In genomic region chr11:83040325-83040724, GRCm38 (mm10) we compare ENCODE assay signal across 10 mouse cellular contexts. TPM values are rescaled to one million over a fixed set of nuclear protein-coding genes. Genes with fewer than 3 reads are reported as not detected.
DNase-seq lines count a peak whose midpoint lies in the region; ATAC-seq and TF ChIP-seq lines count a peak whose summit lies in the region.
"Had no signal": no experiment of that assay in that cellular context is flagged by ENCODE, and none has a peak within 500 bp of the region (broad histone marks: within the 10 kb centered on the region; RNA-seq: fewer than 3 reads in every experiment).

No protein-coding gene starts in this region.

- no peak overlapping the region for H3K9ac ChIP-seq in heart, postnatal 0 days (replicated peaks; ENCODE audit: low read depth, low read length)

- TF ChIP-seq CTCF in gastrocnemius, adult 2 months (IDR thresholded peaks at IDR 0.05) = no peak
- 0 out of 2 replicates have a peak, but pooled peaks have one; percentile 15 for TF ChIP-seq CTCF in heart, postnatal 0 days (IDR thresholded peaks at IDR 0.05; ENCODE audit: low read depth)

- intact Hi-C loops in gastrocnemius, adult 2 months (cut with DNase I) = no loop called here

- TF ChIP-seq EP300 in heart, postnatal 0 days (IDR thresholded peaks at IDR 0.05; ENCODE audit: low read depth) = no peak

- no peaks in the 10 kb centered on the region for H3K27me3 ChIP-seq in heart, postnatal 0 days (ENCODE audit: control insufficient read depth, insufficient read depth, low read length)

- WGBS in heart, postnatal 0 days = 20% methylated on average over 1 of the region's 1 CpGs

- DNase-seq in gastrocnemius, adult 2 months = no peak
- no peak for DNase-seq in gastrocnemius, postnatal 10 days
- peak; percentile 72 to 74 for DNase-seq in CD8-positive naive resting alpha-beta T cell, adult 2 months (ENCODE audit: low read depth in 2 of 2, low spot score in 2 of 2)
- no peak for DNase-seq in heart, postnatal 0 days (ENCODE audit: low spot score)
- DNase-seq in left cerebral cortex, adult 18-20 months (ENCODE audit: low spot score in 2 of 2) = no peak
- no peak for DNase-seq in gastrocnemius, adult 8-10 months (ENCODE audit: low spot score in 2 of 2)
- no peak for DNase-seq in left cerebral cortex, adult 9 months (ENCODE audit: low spot score in 2 of 2)
- DNase-seq: gastrocnemius, postnatal 25 days had no signal

- H3K4me2 ChIP-seq in heart, postnatal 0 days (ENCODE audit: low read depth, low read length) = peak overlapping the region; percentile 57

- no peak for ATAC-seq in heart, postnatal 0 days (ENCODE audit: insufficient read depth, low read depth)
- ATAC-seq in megakaryocyte progenitor cell, adult 5-6 weeks (replicated peaks; ENCODE audit: poor library complexity) = peak; percentile 97

- H3K9me3 ChIP-seq in heart, postnatal 0 days (replicated peaks; ENCODE audit: control insufficient read depth, low read length) = no peaks in the 10 kb centered on the region

- no peak overlapping the region for H3K27ac ChIP-seq in gastrocnemius, adult 2 months
- no peak overlapping the region for H3K27ac ChIP-seq in heart, postnatal 0 days (ENCODE audit: low read depth)

- H3K4me3 ChIP-seq in gastrocnemius, adult 2 months = peak overlapping the region; percentile 51
- H3K4me3 ChIP-seq in heart, postnatal 0 days (ENCODE audit: low read depth, low read length) = peak overlapping the region; percentile 41
- H3K4me3 ChIP-seq: myocyte had no signal

- H3K4me1 ChIP-seq in heart, postnatal 0 days (ENCODE audit: control insufficient read depth, insufficient read depth) = no peaks in the 10 kb centered on the region

- H3K36me3 ChIP-seq in heart, postnatal 0 days (replicated peaks; ENCODE audit: control insufficient read depth, insufficient read depth, low read length) = no peaks in the 10 kb centered on the region

RNA-seq across cellular contexts. Expression of gene Slfn8, which starts 19.7 kb away (rescaled TPM):
- total RNA-seq in gastrocnemius, adult 2 months (2021) = under 1 TPM; 0.08 to 0.13 TPM
- under 1 TPM; 0.12 to 0.52 TPM for total RNA-seq in gastrocnemius, postnatal 10 days (2021)
- 0.61 and 2.5 TPM in 2 replicates for total RNA-seq in heart, postnatal 0 days (2014; rRNA removed; ENCODE audit: low replicate concordance)
- 0.41 and 0.51 TPM in 2 replicates for polyA plus RNA-seq in heart, postnatal 0 days (2015; fragmentation: Nextera tagmentation; extraction: Ambion mirVana)
- 8.6 and 10.9 TPM in 2 replicates for total RNA-seq in megakaryocyte progenitor cell, adult 5-6 weeks (2015)
- 7.7 and 13.3 TPM in 2 replicates for total RNA-seq in megakaryocyte progenitor cell, adult 5-6 weeks (2017)
- total RNA-seq in left cerebral cortex, adult 18-20 months (2021) = under 1 TPM; 0.80 to 0.81 TPM
- total RNA-seq in gastrocnemius, adult 8-10 months (2022) = under 1 TPM; 0.17 to 0.36 (median 0.33) TPM
- polyA plus RNA-seq: myocyte had no signal

RNA-seq across cellular contexts. Expression of gene Slfn2, which starts 24.6 kb away (rescaled TPM):
- 1 to 10 TPM in 1 of 2 experiments, under 1 TPM in 1; 0.48 to 1.1 TPM for total RNA-seq in gastrocnemius, adult 2 months (2021)
- 1 to 10 TPM; 1.3 to 2.3 TPM for total RNA-seq in gastrocnemius, postnatal 10 days (2021)
- 3.7 and 5.2 TPM in 2 replicates for total RNA-seq in heart, postnatal 0 days (2014; rRNA removed; ENCODE audit: low replicate concordance)
- 3.9 and 5.2 TPM in 2 replicates for polyA plus RNA-seq in heart, postnatal 0 days (2015; fragmentation: Nextera tagmentation; extraction: Ambion mirVana)
- total RNA-seq in megakaryocyte progenitor cell, adult 5-6 weeks (2015) = 13.3 and 20.8 TPM in 2 replicates
- 38.8 and 50.9 TPM in 2 replicates for total RNA-seq in megakaryocyte progenitor cell, adult 5-6 weeks (2017)
- 1 to 10 TPM in 1 of 2 experiments, under 1 TPM in 1; 0.80 to 1.8 TPM for total RNA-seq in left cerebral cortex, adult 18-20 months (2021)
- under 1 TPM; 0.48 to 0.62 (median 0.56) TPM for total RNA-seq in gastrocnemius, adult 8-10 months (2022)

RNA-seq across cellular contexts. Expression of gene Slfn9, which starts 48.7 kb away (rescaled TPM):
- under 1 TPM; 0.13 to 0.28 TPM for total RNA-seq in gastrocnemius, adult 2 months (2021)
- 1 to 10 TPM; 2.9 to 4.0 TPM for total RNA-seq in gastrocnemius, postnatal 10 days (2021)
- total RNA-seq in heart, postnatal 0 days (2014; rRNA removed; ENCODE audit: low replicate concordance) = 3.1 and 7.6 TPM in 2 replicates
- 4.9 and 5.2 TPM in 2 replicates for polyA plus RNA-seq in heart, postnatal 0 days (2015; fragmentation: Nextera tagmentation; extraction: Ambion mirVana)
- total RNA-seq in megakaryocyte progenitor cell, adult 5-6 weeks (2015) = 33.4 and 33.6 TPM in 2 replicates
- 33.1 and 41.3 TPM in 2 replicates for total RNA-seq in megakaryocyte progenitor cell, adult 5-6 weeks (2017)
- total RNA-seq in left cerebral cortex, adult 18-20 months (2021) = under 1 TPM; 0.21 to 0.28 TPM
- under 1 TPM; 0.05 to 0.18 (median 0.09) TPM for total RNA-seq in gastrocnemius, adult 8-10 months (2022)

Comparison
In these comparisons a context has a peak if more than half of its experiments do, and no peak if none do; other contexts are left out.
1. DNase-seq: peak in CD8-positive naive resting alpha-beta T cell, adult 2 months (2 of 2); none in gastrocnemius, adult 2 months (single experiment), gastrocnemius, postnatal 10 days (single experiment), heart, postnatal 0 days (single experiment), left cerebral cortex, adult 18-20 months (0 of 2), gastrocnemius, adult 8-10 months (0 of 2) and left cerebral cortex, adult 9 months (0 of 2).